Mouse (Mus musculus) stomach, postnatal 0 days (tissue): ENCODE data around the gene Olfr132. TPM values are rescaled to one million over a fixed set of nuclear protein-coding genes. Genes with fewer than 3 reads are reported as not detected.

ENCODE experiments used
- ATAC-seq: fragments of 200-750 bp; cut with Nextera tagmentation; 2 replicates; pipeline ENCODE4 v1.8.0; 2017; ENCODE audit not compliant: low FRiP score, low TSS enrichment
- DNase-seq: peaks from one replicate; pipeline ENCODE4 v3.0.0-alpha.2; 2016; ENCODE audit warnings: low spot score
- H3K27ac ChIP-seq: fragments of 300-500 bp; sonication (generic); replicated peaks from 2 replicates; pipeline ENCODE4 v1.5.1; 2014; ENCODE audit warnings: mild to moderate bottlenecking, control low read depth
- H3K27me3 ChIP-seq: fragments of 300-500 bp; sonication (generic); 2 replicates; pipeline ENCODE4 v1.6.1; 2014; ENCODE audit warnings: low read length; ENCODE audit not compliant: control insufficient read depth, insufficient read depth
- H3K36me3 ChIP-seq: fragments of 300-500 bp; sonication (generic); 2 replicates; pipeline ENCODE4 v1.6.1; 2014; ENCODE audit warnings: low read length, mixed read lengths; ENCODE audit not compliant: control insufficient read depth, insufficient read depth
- H3K4me1 ChIP-seq: fragments of 300-500 bp; sonication (generic); replicated peaks from 2 replicates; pipeline ENCODE4 v1.6.1; 2014; ENCODE audit warnings: antibody characterized with exemption; ENCODE audit not compliant: control insufficient read depth, insufficient read depth
- H3K4me2 ChIP-seq: fragments of 300-500 bp; sonication (generic); replicated peaks from 2 replicates; pipeline ENCODE4 v1.6.1; 2014; ENCODE audit warnings: low read depth, mild to moderate bottlenecking, control low read depth, moderate library complexity
- H3K4me3 ChIP-seq: fragments of 300-500 bp; sonication (generic); 2 replicates; pipeline ENCODE4 v1.5.1; 2014; ENCODE audit warnings: low read depth, low read length, control low read depth
- H3K9ac ChIP-seq: fragments of 300-500 bp; sonication (generic); 2 replicates; pipeline ENCODE4 v1.6.1; 2014; ENCODE audit warnings: mild to moderate bottlenecking, low read length, control low read depth, mixed read lengths
- H3K9me3 ChIP-seq: fragments of 300-500 bp; sonication (generic); 2 replicates; pipeline ENCODE4 v1.6.1; 2016; ENCODE audit warnings: low read length; ENCODE audit not compliant: control insufficient read depth
- CTCF ChIP-seq: IDR thresholded peaks from 2 replicates; pipeline ENCODE4 v1.5.1; 2016; ENCODE audit warnings: antibody characterized with exemption, low read depth, mild to moderate bottlenecking, moderate library complexity
- EP300 ChIP-seq: optimal IDR thresholded peaks from 2 replicates; pipeline ENCODE3; 2016; ENCODE audit warnings: antibody characterized with exemption
- WGBS: fragments of 180-500 bp; shearing (Covaris S2); extraction: QIAGEN DNeasy Blood & Tissue Kit; methylation state at CpG from one replicate; pipeline ENCODE4 v1.1.7; 2014; 5-methylcytosine and 5-hydroxymethylcytosine counted together
- polyA plus RNA-seq: library from polyadenylated mRNA; unstranded; fragments of >200 nt; fragmentation: Nextera tagmentation; extraction: Ambion mirVana; gene quantifications from 2 replicates; pipeline ENCODE4 v1.2.1, GENCODE M21; 2015

Gene Olfr132
- polyA plus RNA-seq, 1 experiment from 2014 or later = not detected

- Histone ChIP-seq H3K4me1 (no peaks in the 10 kb centered on the region), H3K9me3 (no peaks in the 10 kb centered on the region), H3K27me3 (no peaks in the 10 kb centered on the region), H3K27ac (no peak overlapping the region), H3K9ac (no peak overlapping the region), H3K4me3 (no peak overlapping the region), H3K36me3 (no peaks in the 10 kb centered on the region), H3K4me2 (no peak overlapping the region)
- 84% methylated on average over 4 of the region's 4 CpGs for WGBS
- ATAC-seq (no peak), DNase-seq (no peak)
- TF ChIP-seq EP300 (no peak), CTCF (no peak)
These were observed 52.0 kb downstream of the Olfr132 start for GRCm38 (mm10) chr17:38082364-38082763.

Other genes with a start within 250 kb of the Olfr132 start
- gene Olfr127, start 234.1 kb downstream of the Olfr132 start, polyA plus RNA-seq = not detected in 2 replicates
- not detected in 2 replicates for gene Olfr128, start 214.0 kb downstream of the Olfr132 start, polyA plus RNA-seq
- gene Olfr761, start 181.4 kb downstream of the Olfr132 start, polyA plus RNA-seq = not detected in 2 replicates
- gene Olfr129, start 74.4 kb downstream of the Olfr132 start, polyA plus RNA-seq = not detected in 2 replicates
- gene Olfr130, start 70.6 kb downstream of the Olfr132 start, polyA plus RNA-seq = not detected in 2 replicates
- gene Olfr131, start 45.8 kb downstream of the Olfr132 start, polyA plus RNA-seq = not detected in 2 replicates
- gene Olfr133, start 10.8 kb upstream of the Olfr132 start, polyA plus RNA-seq = not detected in 2 replicates
- gene Olfr134, start 36.9 kb upstream of the Olfr132 start, polyA plus RNA-seq = not detected in 2 replicates
- gene Olfr135, start 69.8 kb upstream of the Olfr132 start, polyA plus RNA-seq = not detected in 2 replicates
- not detected in 2 replicates for gene Olfr138, start 126.5 kb upstream of the Olfr132 start, polyA plus RNA-seq
- not detected in 2 replicates for gene Olfr137, start 173.0 kb upstream of the Olfr132 start, polyA plus RNA-seq
- gene Olfr136, start 195.3 kb upstream of the Olfr132 start, polyA plus RNA-seq = not detected in 2 replicates